Comparison of ENCODE assay signal across 9 mouse cellular contexts in the genomic region with DNA sequence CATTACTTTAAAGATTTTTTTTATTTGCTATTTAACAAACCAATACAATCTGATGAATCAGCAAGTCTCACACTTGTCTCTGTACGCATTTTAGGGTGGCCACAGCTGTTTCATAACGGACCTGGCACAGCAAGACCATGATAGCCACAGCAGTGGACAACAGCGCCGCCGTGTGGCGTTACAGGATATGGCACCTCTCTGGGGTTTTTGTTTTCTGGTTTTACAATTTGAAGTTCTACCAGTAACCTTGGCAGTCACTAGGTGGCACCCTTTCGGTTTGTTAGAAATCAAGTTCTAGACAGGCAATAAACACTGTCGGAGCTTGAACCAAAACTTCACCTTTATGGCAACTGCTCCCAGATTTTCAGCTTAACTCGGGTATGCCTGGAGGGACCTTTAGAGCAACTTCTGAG. TPM values are rescaled to one million over a fixed set of nuclear protein-coding genes. Genes with fewer than 3 reads are reported as not detected.
DNase-seq lines count a peak whose midpoint lies in the region; ATAC-seq and TF ChIP-seq lines count a peak whose summit lies in the region.
"Had no signal": no experiment of that assay in that cellular context is flagged by ENCODE, and none has a peak within 500 bp of the region (broad histone marks: within the 10 kb centered on the region; RNA-seq: fewer than 3 reads in every experiment).

No protein-coding gene starts in this region.

- WGBS in embryonic facial prominence, embryonic 10.5 days: 7% methylated on average over 9 of the region's 9 CpGs
- WGBS in kidney, postnatal 0 days: 1% methylated on average over 9 of the region's 9 CpGs
- under 1% methylated on average over 9 of the region's 9 CpGs for WGBS in liver, adult 2 months

- H3K9me3 ChIP-seq in embryonic facial prominence, embryonic 10.5 days: no peaks in the 10 kb centered on the region
- H3K9me3 ChIP-seq in kidney, postnatal 0 days (replicated peaks; ENCODE audit: low read length): no peaks in the 10 kb centered on the region

- peak overlapping the region; percentile 23; the same call in 1 of the 2 replicates for H3K4me2 ChIP-seq in kidney, postnatal 0 days (ENCODE audit: low read length)

- no peaks in the 10 kb centered on the region for H3K36me3 ChIP-seq in embryonic facial prominence, embryonic 10.5 days (replicated peaks)
- no peaks in the 10 kb centered on the region for H3K36me3 ChIP-seq in kidney, postnatal 0 days (ENCODE audit: insufficient read depth, low read length)
- no peaks in the 10 kb centered on the region for H3K36me3 ChIP-seq in liver, adult 2 months (ENCODE audit: control insufficient read depth, insufficient read depth, low read length)

- no peaks in the 10 kb centered on the region for H3K79me2 ChIP-seq in liver, adult 2 months (ENCODE audit: control insufficient read depth, insufficient read depth, low read length)

- TF ChIP-seq POLR2A in liver, adult 2 months (IDR thresholded peaks at IDR 0.05; ENCODE audit: extremely low read depth, insufficient read depth, low read length): no peak

- no peak overlapping the region for H3K27ac ChIP-seq in embryonic facial prominence, embryonic 10.5 days (replicated peaks)
- H3K27ac ChIP-seq in kidney, postnatal 0 days: no peak overlapping the region
- H3K27ac ChIP-seq in liver, adult 2 months (replicated peaks; ENCODE audit: insufficient read depth, low read depth, low read length): no peak overlapping the region
- H3K27ac ChIP-seq: macrophage had no signal

- H3K9ac ChIP-seq in kidney, postnatal 0 days (ENCODE audit: low read depth, low read length): no peak overlapping the region
- peak overlapping the region; percentile 15; the same call in 1 of the 2 replicates for H3K9ac ChIP-seq in liver, adult 2 months (ENCODE audit: low read depth, low read length)

- 0 out of 2 replicates have a peak, but pooled peaks cover under 1% of the 10 kb centered on the region for H3K27me3 ChIP-seq in embryonic facial prominence, embryonic 10.5 days (replicated peaks; ENCODE audit: low read depth, poor library complexity, severe bottlenecking)
- no peaks in the 10 kb centered on the region for H3K27me3 ChIP-seq in kidney, postnatal 0 days (ENCODE audit: insufficient read depth, low read length)
- no peaks in the 10 kb centered on the region for H3K27me3 ChIP-seq in liver, adult 2 months (ENCODE audit: control insufficient read depth, insufficient read depth, low read length)

- ATAC-seq in kidney, postnatal 0 days (replicated peaks; ENCODE audit: low FRiP score, low read depth): 0 out of 2 replicates have a peak, but pooled peaks have one; percentile 40
- ATAC-seq in neutrophil, adult 5-6 weeks (ENCODE audit: extremely low read depth, insufficient number of reproducible peaks, low FRiP score, poor library complexity, severe bottlenecking): peak; percentile 98

- no peak overlapping the region for H3K4me3 ChIP-seq in embryonic facial prominence, embryonic 10.5 days
- H3K4me3 ChIP-seq in kidney, postnatal 0 days (replicated peaks; ENCODE audit: low read depth, low read length): no peak overlapping the region
- no peak overlapping the region for H3K4me3 ChIP-seq in liver, adult 2 months (ENCODE audit: insufficient read depth, low read depth, low read length)

- H3K4me1 ChIP-seq in embryonic facial prominence, embryonic 10.5 days: no peaks in the 10 kb centered on the region; the same call in 1 of the 2 replicates
- H3K4me1 ChIP-seq in kidney, postnatal 0 days (replicated peaks; ENCODE audit: insufficient read depth, low read length): no peaks in the 10 kb centered on the region
- no peaks in the 10 kb centered on the region for H3K4me1 ChIP-seq in liver, adult 2 months (ENCODE audit: control insufficient read depth, insufficient read depth, low read length)

- TF ChIP-seq CTCF in kidney, postnatal 0 days (IDR thresholded peaks at IDR 0.05; ENCODE audit: low read depth): peak; percentile 100
- peak; percentile 99 for TF ChIP-seq CTCF in liver, adult 2 months (IDR thresholded peaks at IDR 0.05; ENCODE audit: low read depth, low read length)

- peak; percentile 83 for DNase-seq in CD4-positive helper T cell, adult 2 months (ENCODE audit: low read depth, low spot score)
- peak; percentile 95 for DNase-seq in adrenal gland, postnatal 10 days
- peak; percentile 92 for DNase-seq in embryonic facial prominence, embryonic 10.5 days (ENCODE audit: low spot score)
- DNase-seq in heart, adult 9 months (ENCODE audit: low spot score in 2 of 2): peak; percentile 81 to 92
- peak; percentile 95 for DNase-seq in kidney, postnatal 0 days (ENCODE audit: low spot score)
- DNase-seq in liver, adult 2 months (ENCODE audit: extremely low read depth, low read depth, low spot score): peak; percentile 88
- DNase-seq in testis, postnatal 10 days (ENCODE audit: low spot score): peak; percentile 93

RNA-seq across cellular contexts. Expression of gene Map3k9, which starts 7.7 kb away (rescaled TPM):
- total RNA-seq in adrenal gland, postnatal 10 days (2021): 1 to 10 TPM; 1.1 to 2.0 TPM
- polyA plus RNA-seq in embryonic facial prominence, embryonic 10.5 days (2016; fragmentation: Nextera tagmentation; extraction: Ambion mirVana): 0.96 and 1.5 TPM in 2 replicates
- polyA plus RNA-seq in kidney, postnatal 0 days (2015; fragmentation: Nextera tagmentation; extraction: Ambion mirVana): 1.3 and 1.4 TPM in 2 replicates
- 0.09 and 0.13 TPM in 2 replicates for total RNA-seq in liver, adult 2 months (2014; rRNA removed)
- 0.07 TPM in 1 of 2 replicates, not detected in the other for polyA plus RNA-seq in liver, adult 2 months (2012; rRNA removed)
- 26.3 and 30.1 TPM in 2 replicates for total RNA-seq in neutrophil, adult 5-6 weeks (2017)
